Mouse (Mus musculus) B cell, adult 2 months (primary cell): ENCODE results near the gene Kpna7.
"Not testable (repeated sequence)": the region's sequence is repeated elsewhere in the genome, so short reads cannot be mapped to it uniquely, and the experiment has no call there.

Experiments
- DNase-seq, 2 experiments: peaks; one replicate each; pipeline ENCODE4 v3.0.0; 2022

Gene Kpna7

DNA sequence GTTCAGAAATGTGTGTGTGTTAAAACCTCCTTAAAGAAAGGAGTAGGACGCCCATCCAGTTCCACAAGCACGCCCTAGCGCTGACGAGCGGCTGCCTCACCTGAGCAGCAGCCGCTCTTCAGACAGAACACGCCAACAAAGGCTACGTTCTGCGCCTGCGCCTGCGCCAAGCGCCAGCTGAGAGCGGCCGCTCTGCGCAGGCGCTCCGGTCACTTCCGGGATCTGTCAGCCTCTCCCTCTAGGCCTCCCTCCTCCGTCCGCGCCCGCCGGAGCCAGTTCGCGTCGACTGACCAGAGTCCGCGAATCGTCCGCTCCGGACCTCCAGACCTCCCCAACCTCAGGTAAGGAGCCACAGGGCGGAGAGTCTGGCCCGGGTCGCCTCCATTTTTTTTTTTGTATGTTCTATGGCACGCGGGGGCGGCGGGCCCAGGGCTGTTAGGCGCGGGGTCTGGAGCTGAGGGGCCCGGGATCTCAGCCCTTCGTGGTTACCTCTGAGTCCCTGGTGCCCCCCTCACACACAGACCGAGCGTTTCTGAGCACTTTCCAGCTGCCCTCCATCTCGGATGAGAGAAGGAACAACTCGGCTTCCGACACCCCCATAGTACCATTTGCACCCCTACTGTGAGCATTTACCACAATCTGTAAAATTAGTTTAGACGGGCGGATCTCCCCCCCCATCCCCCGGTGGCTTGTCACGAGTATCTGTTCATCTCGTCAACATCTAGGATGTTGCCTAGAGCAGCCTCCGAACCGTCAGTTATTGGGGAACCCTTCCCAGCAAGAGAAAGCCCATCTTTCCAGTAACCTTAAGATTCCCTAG lies at the start of gene Kpna7, which contains the start of gene Arpc1a:
Gene Kpna7, minus strand, starts transcription at position 399 of the 820 bp plus-strand sequence.
Gene Arpc1a, plus strand, starts transcription at position 199 of the 820 bp plus-strand sequence.
- DNase-seq: peak; percentile 91 to 93

DNA sequence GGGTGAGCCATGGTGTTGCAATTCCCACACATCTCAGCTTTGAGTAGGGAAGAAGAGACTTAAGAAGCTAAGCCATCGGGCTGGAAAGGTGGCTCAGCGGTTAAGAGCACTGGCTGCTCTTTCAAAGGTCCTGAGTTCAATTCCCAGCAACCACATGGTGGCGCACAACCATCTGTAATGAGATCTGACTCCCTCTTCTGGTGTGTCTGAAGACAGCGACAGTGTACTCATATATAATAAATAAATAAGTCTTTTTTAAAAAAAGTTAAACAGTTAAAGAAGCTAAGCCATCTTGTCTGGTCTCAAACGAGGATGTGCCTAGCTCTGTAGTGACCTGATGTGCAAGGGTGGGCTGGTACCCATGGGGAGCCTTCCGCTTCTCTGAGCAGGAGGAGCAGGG lies 49.4 kb upstream of the Kpna7 start:
- not testable (repeated sequence) for DNase-seq

DNA sequence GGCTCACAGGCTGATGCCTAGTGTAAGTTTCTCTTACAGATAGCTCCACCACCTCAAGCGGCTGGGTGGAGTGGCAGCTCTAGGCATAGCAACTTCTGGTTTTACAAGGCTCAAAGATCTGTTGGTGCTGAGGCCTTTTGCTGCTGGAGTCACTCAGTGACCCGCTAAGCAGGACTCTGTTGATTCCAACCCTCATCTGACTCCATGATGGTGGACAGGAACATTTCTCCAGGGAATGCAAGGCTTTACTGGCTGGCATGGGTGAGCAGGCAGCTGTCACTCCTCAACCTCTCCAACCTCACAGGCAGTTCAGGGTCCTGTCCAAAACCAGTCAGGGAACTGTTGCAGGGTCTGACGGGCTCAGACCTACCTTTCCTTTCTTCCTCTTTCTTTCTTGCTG lies 47.2 kb upstream of the Kpna7 start:
- no peak for DNase-seq

DNA sequence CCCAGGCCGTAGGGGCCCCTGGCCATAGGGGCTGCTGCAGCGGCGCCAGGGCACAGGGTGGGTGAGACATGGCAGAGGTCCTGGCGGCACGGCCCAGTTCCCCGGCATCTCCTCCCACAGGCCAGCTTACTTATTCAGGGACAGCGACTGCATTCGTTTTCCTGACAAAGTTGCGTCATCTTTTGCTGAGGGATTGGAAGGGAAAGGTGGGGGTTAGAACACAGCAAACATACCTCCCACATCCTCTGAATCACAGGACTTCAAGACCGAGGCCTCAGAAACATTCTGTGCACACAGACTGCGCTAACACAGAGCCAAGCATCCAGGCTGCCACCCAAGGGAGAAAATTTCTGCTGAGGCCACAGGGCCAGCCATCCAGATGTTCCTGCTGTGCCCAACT lies 46.4 kb upstream of the Kpna7 start:
- DNase-seq: no peak

DNA sequence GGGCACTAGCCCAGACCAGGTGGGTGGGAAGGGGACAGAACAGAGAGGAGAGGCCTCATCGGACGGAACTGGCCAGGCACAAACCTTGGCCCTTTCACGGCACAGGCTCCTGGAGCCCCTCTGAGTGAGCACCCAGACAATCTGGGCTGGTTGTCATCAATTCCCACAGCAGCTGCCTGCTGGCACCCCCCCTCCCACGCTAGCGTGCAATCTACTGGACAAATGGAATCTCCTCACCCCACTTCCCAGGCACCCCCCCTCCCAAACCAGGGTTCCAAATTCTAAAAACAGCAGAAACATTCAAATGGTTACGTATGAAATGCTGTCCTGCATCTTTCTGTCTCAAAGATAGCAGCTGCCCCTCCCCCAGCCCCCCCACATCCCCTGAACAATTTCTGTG lies 45.9 kb upstream of the Kpna7 start:
- DNase-seq: not testable (repeated sequence)

DNA sequence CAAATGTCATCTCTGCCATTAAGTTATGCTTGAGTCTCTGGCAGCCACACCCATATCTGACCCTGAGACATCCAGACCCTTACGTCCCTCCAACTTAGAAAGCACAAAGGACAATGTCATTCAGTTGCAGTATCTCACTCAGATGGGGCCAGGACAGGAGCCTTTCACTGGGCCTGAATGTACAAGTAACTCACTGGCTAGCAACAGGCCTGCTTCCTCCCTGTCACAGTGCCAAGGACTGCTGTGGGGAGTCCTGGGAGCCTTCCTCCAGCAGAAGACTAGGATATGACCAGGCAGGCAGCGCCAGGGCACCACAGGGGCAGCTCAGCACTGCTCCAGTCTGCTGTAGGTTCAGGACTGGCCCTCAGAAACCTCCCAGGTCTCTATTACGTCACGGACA lies 45.3 kb upstream of the Kpna7 start:
- DNase-seq: no peak

DNA sequence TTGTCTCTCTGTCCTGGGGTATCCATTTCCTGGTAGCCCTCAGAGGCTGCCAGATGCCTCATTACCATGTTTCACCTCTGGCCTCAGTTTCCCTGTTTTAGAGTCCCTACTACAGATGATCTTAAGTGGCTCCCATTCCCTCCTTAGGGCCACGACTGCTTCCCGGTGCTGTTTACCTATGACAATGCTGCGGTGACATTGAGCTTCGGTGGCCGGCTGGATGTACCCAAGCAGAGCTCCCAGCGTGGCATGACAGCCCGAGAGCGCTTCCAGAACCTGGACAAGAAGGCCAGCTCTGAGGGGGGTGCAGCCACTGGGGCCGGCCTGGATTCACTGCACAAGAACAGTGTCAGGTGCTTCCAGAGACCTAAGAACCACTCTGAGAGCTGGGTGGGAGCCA lies 42.8 kb upstream of the Kpna7 start:
- no peak for DNase-seq

DNA sequence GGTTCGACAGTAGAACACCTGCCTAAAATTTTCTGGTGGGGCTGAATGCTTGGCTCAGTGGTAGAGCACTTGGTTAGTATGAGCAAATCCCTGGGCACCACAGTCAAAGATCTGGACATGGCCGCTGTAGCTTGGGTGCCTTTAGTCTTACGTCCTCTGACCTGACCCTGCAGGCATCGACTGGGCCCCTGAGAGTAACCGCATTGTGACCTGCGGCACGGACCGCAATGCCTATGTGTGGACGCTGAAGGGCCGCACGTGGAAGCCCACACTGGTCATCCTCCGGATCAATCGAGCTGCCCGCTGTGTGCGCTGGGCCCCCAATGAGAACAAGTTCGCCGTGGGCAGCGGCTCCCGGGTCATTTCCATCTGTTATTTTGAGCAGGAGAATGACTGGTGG lies 39.6 kb upstream of the Kpna7 start:
- DNase-seq: no peak

DNA sequence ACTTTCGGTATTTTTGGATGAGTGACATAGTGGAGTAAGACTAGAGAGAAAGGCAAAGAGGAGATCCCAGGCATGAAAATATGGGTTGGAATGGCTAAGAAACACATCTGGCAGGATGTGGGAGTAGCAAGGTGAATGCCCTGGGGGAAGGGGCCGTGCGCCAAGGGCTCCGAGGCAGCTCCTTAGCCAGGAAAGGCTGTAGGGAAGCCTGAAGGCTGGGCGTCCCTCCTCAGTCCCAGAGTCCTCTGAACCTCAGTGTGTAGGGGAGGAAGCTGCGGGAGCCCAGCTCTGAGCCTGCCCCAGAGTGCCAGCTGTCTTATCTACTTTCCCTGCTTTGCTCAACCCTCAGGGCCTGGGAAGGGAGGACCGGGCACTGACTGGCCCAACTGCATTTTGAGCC lies 37.1 kb upstream of the Kpna7 start:
- no peak for DNase-seq

DNA sequence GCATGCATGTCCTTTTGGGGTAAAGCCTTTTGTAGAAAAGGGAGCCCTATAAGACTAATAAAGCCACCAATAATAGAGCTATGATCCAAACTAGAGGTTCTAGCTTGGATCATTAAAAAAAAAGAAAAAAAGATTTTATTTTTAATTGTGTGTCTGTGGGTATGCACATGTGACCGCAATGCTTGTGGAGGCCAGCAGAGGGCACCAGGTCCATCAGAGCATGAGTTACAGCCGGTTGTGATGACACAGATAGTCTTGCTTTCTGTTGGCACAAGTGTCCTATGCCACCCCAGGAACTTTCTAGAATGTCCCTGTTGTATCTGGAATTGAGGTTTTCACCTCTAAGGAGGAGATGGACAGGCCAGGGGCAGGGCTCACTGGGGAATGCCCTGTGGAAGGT lies 35.6 kb upstream of the Kpna7 start:
- DNase-seq: peak; percentile 62 to 64

DNA sequence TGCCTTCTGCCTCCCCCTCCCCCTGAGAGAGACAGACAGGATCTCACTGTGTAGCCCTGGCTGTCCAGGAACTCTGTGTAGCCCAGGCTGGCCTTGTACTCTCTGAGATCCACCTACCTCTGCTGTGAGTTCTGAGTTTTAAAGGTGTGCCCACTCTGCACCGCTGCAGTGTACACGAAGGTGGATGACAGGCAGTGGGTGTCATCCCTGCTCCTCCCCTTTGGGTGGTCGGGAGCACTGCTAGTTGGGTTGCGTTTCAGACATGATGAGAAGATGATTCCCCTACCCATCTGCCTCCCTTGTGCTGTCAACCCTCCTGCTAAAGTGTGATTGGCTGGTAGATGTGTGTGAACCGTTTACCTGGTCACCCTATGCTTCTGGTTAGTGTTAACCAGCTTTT lies 34.6 kb upstream of the Kpna7 start:
- no peak for DNase-seq

DNA sequence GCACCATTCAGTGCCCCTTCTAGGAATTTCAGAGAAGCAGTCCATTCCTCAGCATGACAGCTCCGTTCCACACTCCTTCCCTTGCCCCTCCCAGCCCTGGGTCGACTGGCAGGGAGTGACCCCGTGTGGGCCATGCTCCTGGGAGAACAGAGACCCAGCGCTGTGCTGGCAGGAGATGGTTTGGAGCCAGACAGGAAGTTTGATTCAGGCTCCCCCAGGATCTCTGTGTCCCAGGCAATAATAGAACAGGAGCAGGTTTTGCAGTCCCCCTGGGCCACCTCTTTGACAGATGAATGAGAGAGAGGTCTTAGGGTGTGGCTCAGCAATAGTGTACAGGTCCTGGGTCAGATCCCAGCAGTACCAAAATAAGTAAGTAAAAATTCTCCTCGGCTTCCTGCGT lies 34.2 kb upstream of the Kpna7 start:
- no peak for DNase-seq

DNA sequence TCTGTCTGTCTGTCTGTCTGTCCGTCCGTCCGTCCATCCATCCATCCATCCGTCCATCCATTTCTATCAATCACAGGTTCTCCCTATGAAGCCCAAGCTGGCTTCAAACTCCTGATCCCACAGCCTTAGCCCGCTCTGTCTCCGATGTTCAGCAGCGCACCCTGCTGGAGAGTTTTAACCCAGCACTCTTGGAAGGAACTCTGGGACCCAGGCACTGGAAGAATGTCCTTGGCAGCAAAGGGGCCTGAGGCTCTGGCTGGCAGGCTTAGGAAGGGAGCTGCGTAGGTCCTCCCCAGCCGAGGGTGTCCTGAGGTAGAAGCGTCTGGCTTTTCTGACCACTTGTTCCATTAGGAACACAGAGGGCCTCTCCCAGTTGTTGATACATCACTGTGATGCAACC lies 33.1 kb upstream of the Kpna7 start:
- DNase-seq: peak; percentile 67

DNA sequence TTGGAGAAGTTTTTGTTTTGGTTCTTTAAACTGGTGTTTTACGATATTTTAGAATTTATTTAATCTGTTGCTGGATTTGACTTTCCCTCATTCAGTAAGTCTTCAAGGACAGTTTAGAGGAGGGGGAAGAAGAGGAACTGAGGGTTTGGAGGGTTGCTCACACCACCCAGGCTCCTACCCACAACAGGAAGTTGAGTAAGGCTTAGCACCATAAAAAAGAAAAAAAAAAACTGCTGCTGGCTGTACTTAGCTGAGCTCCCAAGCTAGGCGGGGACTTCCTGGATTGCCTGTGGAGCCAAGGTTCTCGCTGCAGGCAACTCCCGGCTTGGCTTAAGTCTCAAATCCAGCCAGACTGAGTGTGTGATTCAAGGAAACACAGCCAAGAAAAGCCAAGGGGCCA lies 32.5 kb upstream of the Kpna7 start:
- peak; percentile 55 to 57 for DNase-seq

DNA sequence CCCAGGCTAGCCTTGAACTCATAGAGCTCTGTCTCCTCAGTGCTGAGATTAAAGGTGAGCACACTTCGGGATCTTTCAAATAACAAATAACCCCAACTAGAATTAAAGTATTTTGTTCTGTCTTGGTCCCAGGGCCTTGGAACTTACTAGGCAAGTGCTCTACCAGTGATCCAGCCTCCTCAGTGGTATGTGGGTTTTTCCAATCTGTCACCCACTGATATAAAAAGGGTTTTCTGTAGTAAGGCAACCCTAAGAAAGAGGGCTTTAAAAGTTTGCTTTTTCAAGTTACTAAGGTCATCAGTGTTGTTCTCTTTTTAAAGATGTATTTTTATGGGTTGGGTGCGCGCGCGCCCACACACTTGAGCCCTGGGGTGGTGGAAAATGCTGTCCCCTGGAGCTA lies 31.9 kb upstream of the Kpna7 start:
- DNase-seq: no peak

DNA sequence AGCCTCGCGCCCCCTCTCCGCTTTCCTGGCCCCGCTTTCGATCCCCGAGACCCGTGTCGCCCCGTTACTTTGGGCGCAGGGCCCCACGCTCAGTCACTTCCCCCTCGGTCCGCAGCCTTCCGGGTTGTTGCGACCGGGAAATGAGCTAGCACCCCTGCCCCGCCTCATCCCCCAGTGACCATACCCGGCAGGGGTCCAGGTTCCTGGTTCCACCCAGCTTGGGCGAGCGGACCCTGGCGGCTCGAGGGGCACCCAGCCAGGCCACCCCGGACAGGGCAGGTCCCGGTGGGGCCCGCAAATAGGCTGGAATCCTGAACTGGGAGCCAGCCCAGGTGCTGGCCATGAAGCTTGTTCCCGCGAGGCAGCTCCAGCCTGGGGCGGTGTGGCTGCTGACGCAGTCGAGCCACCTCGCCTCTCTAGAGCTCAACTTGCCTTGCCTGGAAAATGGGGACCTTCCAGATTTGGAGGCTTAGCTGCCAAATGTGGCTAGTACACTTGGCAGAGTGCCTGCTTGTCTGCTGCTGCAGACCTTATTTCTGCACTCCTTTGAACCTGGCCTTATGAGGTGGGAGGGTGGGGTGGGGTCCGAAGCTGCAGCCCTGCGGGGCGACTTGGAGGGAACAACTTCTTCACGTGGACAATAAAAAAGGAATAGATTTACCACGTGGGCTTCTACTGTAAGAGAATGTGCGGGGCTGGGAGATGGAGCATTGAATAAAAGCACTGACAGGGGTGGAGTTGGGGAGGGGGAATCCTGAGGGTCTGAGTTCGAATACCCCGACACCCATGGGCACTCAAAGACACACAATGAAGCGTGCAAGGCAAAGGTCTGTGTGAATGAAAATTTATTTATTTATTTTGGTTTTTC lies 31.0 kb upstream of the Kpna7 start:
- DNase-seq: peak; percentile 70 to 71

DNA sequence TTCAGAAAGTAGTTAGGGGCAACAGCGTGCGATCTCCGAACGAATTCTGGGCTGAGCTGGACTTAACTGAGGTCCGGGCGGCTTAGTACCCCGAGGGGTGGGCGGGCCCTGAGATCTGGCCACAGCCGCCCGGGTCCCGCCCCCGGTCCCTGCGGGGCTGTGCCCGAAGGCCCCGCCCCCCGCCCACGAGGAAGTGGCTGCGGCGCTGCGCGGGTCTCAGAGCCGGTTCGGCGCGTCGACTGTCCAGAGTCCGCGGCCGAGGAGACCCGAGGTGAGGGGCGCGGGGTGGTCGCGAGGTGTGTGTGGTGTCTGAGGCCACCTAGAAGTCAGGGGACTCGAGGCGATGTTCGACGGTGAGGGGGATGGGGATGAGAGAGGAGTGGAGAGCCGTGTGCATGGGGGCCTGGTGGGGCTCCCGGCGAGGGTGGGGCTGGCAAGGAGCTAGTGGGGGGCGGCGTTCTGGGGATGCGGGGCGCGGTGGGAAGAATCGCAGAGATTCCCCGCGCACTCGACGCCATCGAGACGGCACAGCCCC lies 30.3 kb upstream of the Kpna7 start, which contains the start of gene Arpc1b:
Gene Arpc1b, plus strand, starts transcription at position 145 of the 535 bp plus-strand sequence.
- DNase-seq: peak; percentile 74 to 79

DNA sequence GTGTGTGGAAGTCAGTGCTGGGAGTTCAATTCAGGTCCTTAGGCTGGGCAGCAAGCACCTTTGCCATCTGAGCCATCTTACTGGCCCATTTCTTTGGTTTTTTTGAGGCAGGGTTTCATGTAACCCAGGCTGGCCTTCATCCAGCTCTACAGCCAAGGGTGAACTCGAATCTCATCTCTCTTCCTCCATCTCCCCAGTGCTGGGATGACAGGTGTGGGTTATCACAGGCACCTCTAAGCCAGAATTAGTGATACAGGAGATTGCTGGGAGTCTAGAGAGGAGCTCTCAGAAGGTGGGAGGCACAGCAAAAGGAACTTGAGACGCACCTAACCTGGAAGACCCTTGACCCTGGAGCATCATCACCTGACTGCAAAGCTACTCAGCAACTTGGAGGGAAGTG lies 29.6 kb upstream of the Kpna7 start:
- no peak for DNase-seq

DNA sequence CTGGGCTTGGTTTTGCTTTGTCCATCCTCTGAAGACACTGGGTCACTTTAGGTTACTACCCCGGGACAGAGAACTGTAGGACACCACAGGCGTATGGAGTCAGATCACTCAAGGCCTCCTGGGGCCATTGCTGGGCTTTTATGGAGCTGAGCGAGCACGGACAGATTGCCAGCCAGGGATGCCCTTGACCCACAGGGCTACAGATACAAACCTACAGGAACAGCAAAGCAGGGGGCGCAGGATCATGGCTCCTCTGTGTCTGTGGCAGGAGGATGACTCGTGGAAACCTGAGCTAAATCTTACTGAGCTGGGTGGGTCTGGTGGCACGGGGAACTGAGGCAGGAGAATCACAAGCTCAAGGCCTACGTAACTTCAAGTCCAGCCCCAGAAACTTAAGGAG lies 28.7 kb upstream of the Kpna7 start:
- no peak for DNase-seq

DNA sequence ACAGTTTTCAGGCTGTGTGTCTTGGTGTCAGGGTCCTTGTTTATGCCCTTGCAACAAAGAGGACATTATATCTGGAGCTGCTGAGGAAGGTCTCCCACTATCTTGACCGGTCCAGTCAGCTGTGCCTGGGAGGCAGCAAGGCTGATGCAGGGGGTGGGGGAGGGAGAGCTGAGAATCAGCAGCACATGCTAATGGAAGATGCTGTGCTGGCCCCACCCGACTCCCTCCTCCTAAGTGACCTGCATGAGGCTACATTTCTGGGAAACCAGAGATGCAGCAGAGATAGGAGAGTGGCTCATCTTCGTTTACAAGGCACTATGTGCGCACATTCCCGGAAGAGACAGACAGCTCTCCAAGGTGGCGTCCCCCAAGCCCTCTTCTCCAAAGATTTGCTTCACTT lies 26.6 kb upstream of the Kpna7 start:
- no peak for DNase-seq

DNA sequence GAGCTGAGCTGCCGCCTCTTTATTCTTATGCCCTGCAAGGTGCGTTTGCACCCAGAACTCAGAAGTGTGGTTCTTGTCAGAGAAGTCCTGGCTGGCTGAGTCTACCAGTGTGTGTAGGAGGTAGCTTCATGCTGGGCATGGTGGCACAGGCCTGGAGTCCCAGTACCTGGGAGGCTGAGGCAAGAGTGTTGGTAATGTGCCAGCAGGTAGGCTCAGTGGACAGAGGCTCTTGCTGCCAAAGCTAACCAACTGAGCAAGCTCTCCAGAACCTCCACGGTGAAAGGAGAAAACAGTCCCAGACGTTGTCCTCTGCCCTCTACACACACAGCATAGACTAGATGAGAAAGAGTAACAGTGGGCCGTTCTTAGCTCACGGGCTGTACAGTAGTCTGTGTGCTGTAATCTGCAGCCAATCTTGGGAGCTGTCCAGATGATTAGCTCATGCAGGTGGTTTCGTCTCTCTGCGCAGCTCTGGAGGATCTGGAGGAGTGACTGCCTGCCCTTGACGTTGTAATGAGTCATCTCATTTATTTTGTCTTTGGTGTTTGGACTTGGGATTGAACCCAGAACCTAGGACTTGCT lies 22.0 kb upstream of the Kpna7 start:
- DNase-seq: no peak

DNA sequence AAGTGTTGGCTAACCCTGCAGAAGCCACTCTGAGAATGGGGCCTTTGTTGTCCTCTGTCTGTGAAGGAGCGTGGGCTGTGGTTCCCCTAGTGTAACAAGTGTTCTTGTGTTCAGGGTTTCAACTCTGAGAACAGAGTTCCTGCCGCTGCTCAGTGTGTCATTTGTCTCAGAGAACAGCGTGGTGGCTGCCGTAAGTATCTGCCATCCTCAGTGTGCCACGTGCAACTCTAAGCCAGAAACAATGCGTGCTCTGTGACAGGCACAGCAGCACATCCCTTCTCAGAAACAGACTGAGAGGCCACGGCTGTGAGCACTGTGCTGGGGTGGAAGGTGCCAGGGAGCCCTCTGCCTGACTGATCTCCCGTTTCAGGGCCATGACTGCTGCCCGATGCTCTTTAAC lies 20.5 kb upstream of the Kpna7 start:
- DNase-seq: no peak

DNA sequence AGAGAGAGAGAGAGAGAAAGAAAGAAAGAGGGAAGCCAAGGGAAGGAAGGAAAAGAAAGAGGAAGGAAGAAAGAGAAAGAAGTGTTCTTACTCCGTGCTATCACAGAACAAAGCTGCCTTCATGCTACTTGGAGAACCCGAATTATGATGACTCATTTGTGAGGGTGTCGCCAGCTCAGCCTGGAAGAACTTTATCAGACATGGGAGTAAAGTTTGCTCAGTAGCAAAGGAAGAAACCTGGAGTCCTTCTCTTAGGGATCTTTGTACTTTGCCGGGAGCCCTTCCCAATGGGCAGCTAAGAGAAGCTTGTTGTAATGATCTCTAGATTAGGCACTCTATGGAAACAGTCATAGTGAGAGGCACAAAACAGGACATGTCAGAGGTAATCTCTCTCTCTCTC lies 18.9 kb upstream of the Kpna7 start:
- no peak for DNase-seq
